Mouse (Mus musculus) megakaryocyte, embryonic 14.5 days (primary cell): ENCODE results near the gene Tmod3.

Experiments
- FLI1 ChIP-seq: IDR thresholded peaks from 2 replicates; pipeline ENCODE4 v1.6.1; 2012; ENCODE audit warnings: low read length, inconsistent platforms, mixed read lengths
- GATA1 ChIP-seq: IDR thresholded peaks from 3 replicates; pipeline ENCODE4 v1.6.1; 2012; ENCODE audit warnings: mixed read lengths, low read length, inconsistent platforms, borderline replicate concordance

DNA sequence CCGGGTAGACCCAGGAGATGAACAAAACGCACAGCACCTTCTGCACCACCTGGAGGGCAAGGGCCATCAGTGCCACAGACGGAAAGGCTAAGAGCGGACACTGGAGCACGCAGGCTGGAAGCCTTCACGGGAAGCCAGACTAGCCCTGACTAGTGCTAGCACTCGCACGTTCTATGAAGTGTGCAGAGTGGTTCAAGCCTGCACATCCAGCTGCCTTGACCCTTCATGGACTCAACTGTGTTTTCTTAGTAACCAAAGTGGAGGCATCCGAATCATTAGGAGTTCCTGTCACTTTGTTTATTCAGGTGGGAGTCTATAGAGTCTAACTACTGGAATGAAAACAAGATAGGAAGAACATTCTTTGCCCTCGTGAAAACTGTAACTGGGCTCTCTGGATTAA is 63.5 kb downstream of the Tmod3 start:
- TF ChIP-seq FLI1 (no peak), GATA1 (no peak)
